13 mouse cellular contexts compared by ENCODE assay signal in genomic region chr12:30246286-30246945, GRCm38 (mm10).
DNase-seq lines count a peak whose midpoint lies in the region; ATAC-seq and TF ChIP-seq lines count a peak whose summit lies in the region.
"Had no signal": no experiment of that assay in that cellular context is flagged by ENCODE, and none has a peak within 500 bp of the region (broad histone marks: within the 10 kb centered on the region; RNA-seq: fewer than 3 reads in every experiment).

No protein-coding gene starts in this region.

- H3K36me3 ChIP-seq in hindbrain, postnatal 0 days (ENCODE audit: insufficient read depth, low read length), result no peaks in the 10 kb centered on the region
- no peaks in the 10 kb centered on the region for H3K36me3 ChIP-seq in hindbrain, embryonic 10.5 days
- H3K36me3 ChIP-seq in liver, adult 2 months (ENCODE audit: control insufficient read depth, insufficient read depth, low read length), result peaks cover 2% of the 10 kb centered on the region; the same call in 1 of the 2 replicates
- no peaks in the 10 kb centered on the region for H3K36me3 ChIP-seq in liver, embryonic 11.5 days (ENCODE audit: control insufficient read depth, insufficient read depth, low read length)
- H3K36me3 ChIP-seq: G1E had no signal

- no peak for TF ChIP-seq CTCF in hindbrain, postnatal 0 days (IDR thresholded peaks at IDR 0.05; ENCODE audit: low read depth)
- TF ChIP-seq CTCF in liver, adult 2 months (IDR thresholded peaks at IDR 0.05; ENCODE audit: low read depth, low read length), result no peak

- TF ChIP-seq POLR2A in liver, adult 2 months (IDR thresholded peaks at IDR 0.05; ENCODE audit: extremely low read depth, insufficient read depth, low read length), result no peak

- H3K4me3 ChIP-seq in hindbrain, postnatal 0 days (ENCODE audit: low read length), result no peak overlapping the region
- H3K4me3 ChIP-seq in hindbrain, embryonic 10.5 days, result no peak overlapping the region
- no peak overlapping the region for H3K4me3 ChIP-seq in liver, adult 2 months (ENCODE audit: insufficient read depth, low read depth, low read length)
- no peak overlapping the region for H3K4me3 ChIP-seq in liver, embryonic 11.5 days (ENCODE audit: low read depth, low read length)

- H3K27me3 ChIP-seq in hindbrain, postnatal 0 days (ENCODE audit: insufficient read depth, low read length), result no peaks in the 10 kb centered on the region
- no peaks in the 10 kb centered on the region for H3K27me3 ChIP-seq in hindbrain, embryonic 10.5 days (ENCODE audit: insufficient read depth, poor library complexity, severe bottlenecking)
- H3K27me3 ChIP-seq in liver, adult 2 months (ENCODE audit: control insufficient read depth, insufficient read depth, low read length), result no peaks in the 10 kb centered on the region
- no peaks in the 10 kb centered on the region for H3K27me3 ChIP-seq in liver, embryonic 11.5 days (replicated peaks; ENCODE audit: control insufficient read depth, insufficient read depth, low read length)

- no peak overlapping the region for H3K9ac ChIP-seq in hindbrain, postnatal 0 days (replicated peaks; ENCODE audit: low read length)
- H3K9ac ChIP-seq in liver, adult 2 months (ENCODE audit: low read depth, low read length), result no peak overlapping the region
- H3K9ac ChIP-seq in liver, embryonic 11.5 days (ENCODE audit: low read depth, low read length), result no peak overlapping the region
- H3K9ac ChIP-seq: liver, embryonic 14.5 days had no signal

- DNase-seq in hindbrain, postnatal 0 days (ENCODE audit: low spot score), result peak; percentile 47
- no peak for DNase-seq in hindbrain, embryonic 10.5 days (ENCODE audit: low spot score)
- DNase-seq in liver, adult 2 months (ENCODE audit: extremely low read depth, low read depth, low spot score), result peak; percentile 72
- no peak for DNase-seq in liver, embryonic 11.5 days (ENCODE audit: low spot score)
- DNase-seq in cerebellum, postnatal 36 days, result peak; percentile 33 to 49
- peak; percentile 32 for DNase-seq in right cerebral cortex, postnatal 25 days
- DNase-seq in thymus, postnatal 36 days, result no peak
- DNase-seq: gastrocnemius, postnatal 10 days had no signal

- 0 out of 2 replicates have a peak, but pooled peaks cover 3% of the 10 kb centered on the region for H3K4me1 ChIP-seq in hindbrain, postnatal 0 days (ENCODE audit: insufficient read depth, low read length)
- H3K4me1 ChIP-seq in hindbrain, embryonic 10.5 days (replicated peaks), result no peaks in the 10 kb centered on the region
- H3K4me1 ChIP-seq in liver, adult 2 months (ENCODE audit: control insufficient read depth, insufficient read depth, low read length), result peaks cover 12% of the 10 kb centered on the region
- H3K4me1 ChIP-seq in liver, embryonic 11.5 days (replicated peaks; ENCODE audit: control insufficient read depth, insufficient read depth, low read length), result no peaks in the 10 kb centered on the region

- 0 out of 2 replicates have a peak, but pooled peaks have one; percentile 24 for ATAC-seq in hindbrain, postnatal 0 days
- no peak for ATAC-seq in liver, embryonic 11.5 days (replicated peaks; ENCODE audit: low FRiP score)
- no peak for ATAC-seq in CD4-positive, CD25-positive, alpha-beta regulatory T cell, adult 4 months
- ATAC-seq: hindbrain, embryonic 16.5 days had no signal

- H3K4me2 ChIP-seq in hindbrain, postnatal 0 days (ENCODE audit: low read depth, low read length), result no peak overlapping the region
- no peak overlapping the region for H3K4me2 ChIP-seq in liver, embryonic 11.5 days

- H3K9me3 ChIP-seq in hindbrain, postnatal 0 days (ENCODE audit: low read length), result no peaks in the 10 kb centered on the region
- H3K9me3 ChIP-seq in hindbrain, embryonic 10.5 days, result no peaks in the 10 kb centered on the region
- no peaks in the 10 kb centered on the region for H3K9me3 ChIP-seq in liver, embryonic 11.5 days (ENCODE audit: control insufficient read depth, low read length)

- 68% methylated on average over 5 of the region's 5 CpGs for WGBS in hindbrain, postnatal 0 days
- WGBS in hindbrain, embryonic 10.5 days, result 87% methylated on average over 5 of the region's 5 CpGs
- 29% methylated on average over 5 of the region's 5 CpGs for WGBS in liver, adult 2 months
- WGBS in liver, embryonic 11.5 days, result 79% methylated on average over 5 of the region's 5 CpGs

- H3K27ac ChIP-seq in hindbrain, postnatal 0 days, result no peak overlapping the region
- no peak overlapping the region for H3K27ac ChIP-seq in hindbrain, embryonic 10.5 days
- H3K27ac ChIP-seq in liver, adult 2 months (replicated peaks; ENCODE audit: insufficient read depth, low read depth, low read length), result no peak overlapping the region
- H3K27ac ChIP-seq in liver, embryonic 11.5 days (ENCODE audit: low read depth, low read length), result no peak overlapping the region
- H3K27ac ChIP-seq: liver, embryonic 14.5 days; macrophage had no signal

- no peaks in the 10 kb centered on the region for H3K79me2 ChIP-seq in liver, adult 2 months (ENCODE audit: control insufficient read depth, insufficient read depth, low read length)

Comparison
In these comparisons a context has a peak if more than half of its experiments do, and no peak if none do; other contexts are left out.
1. DNase-seq: peak in hindbrain, postnatal 0 days (single experiment), liver, adult 2 months (single experiment), cerebellum, postnatal 36 days (2 of 2) and right cerebral cortex, postnatal 25 days (single experiment); none in hindbrain, embryonic 10.5 days (single experiment), liver, embryonic 11.5 days (single experiment) and thymus, postnatal 36 days (0 of 2).